Mouse (Mus musculus) embryo, embryonic 10 days (tissue): Measurements from ENCODE around the gene Pdia3.
"Not testable (repeated sequence)": the region's sequence is repeated elsewhere in the genome, so short reads cannot be mapped to it uniquely, and the experiment has no call there.

ENCODE experiments used
- DNase-seq: peaks from one replicate; pipeline ENCODE4 v3.0.0-alpha.2; 2015; ENCODE audit warnings: low spot score

The Pdia3 gene

GRCm38 (mm10) chr2:121477491-121478266 is 64.1 kb downstream of the Pdia3 start:
- no peak for DNase-seq

- DNase-seq, result peak; percentile 45
These were observed 66.9 kb downstream of the Pdia3 start for GRCm38 (mm10) chr2:121480498-121480897.

- DNase-seq, result not testable (repeated sequence)
These were observed 67.3 kb downstream of the Pdia3 start for GRCm38 (mm10) chr2:121480916-121481315.

- no peak for DNase-seq
These were observed 70.0 kb downstream of the Pdia3 start for GRCm38 (mm10) chr2:121483576-121483975.

- not testable (repeated sequence) for DNase-seq
These were observed 70.8 kb downstream of the Pdia3 start for GRCm38 (mm10) chr2:121484403-121484802.
